In genomic region chr13:69641017-69641416, GRCm38 (mm10) we compare ENCODE assay signal across 23 mouse cellular contexts.
"Had no signal": no experiment of that assay in that cellular context is flagged by ENCODE, and none has a peak within 500 bp of the region (broad histone marks: within the 10 kb centered on the region; RNA-seq: fewer than 3 reads in every experiment).

No protein-coding gene starts in this region.

- H3K4me2 ChIP-seq: heart, embryonic 11.5 days; hindbrain, embryonic 12.5 days; hindbrain, embryonic 14.5 days; intestine, embryonic 15.5 days; limb, embryonic 12.5 days had no signal

- H3K9me3 ChIP-seq: hindbrain, embryonic 10.5 days; hindbrain, embryonic 12.5 days; intestine, embryonic 15.5 days; limb, embryonic 10.5 days; limb, embryonic 12.5 days had no signal

- ATAC-seq: forebrain, postnatal 0 days; hindbrain, embryonic 16.5 days; inflammation-experienced regulatory T-cells, adult 6 months; intestine, embryonic 15.5 days; intestine, postnatal 0 days had no signal

- H3K4me3 ChIP-seq: heart, adult 2 months; hindbrain, embryonic 10.5 days; hindbrain, embryonic 12.5 days; intestine, embryonic 15.5 days; layer of hippocampus, adult 2 months; left cerebral cortex, adult 2 months; limb, embryonic 10.5 days; limb, embryonic 12.5 days had no signal

- H3K27me3 ChIP-seq: hindbrain, embryonic 12.5 days; intestine, embryonic 15.5 days; limb, embryonic 12.5 days had no signal

- H3K9ac ChIP-seq: forebrain, postnatal 0 days; hindbrain, embryonic 12.5 days; hindbrain, embryonic 14.5 days; intestine, embryonic 15.5 days; limb, embryonic 12.5 days; liver, embryonic 14.5 days had no signal

- H3K4me1 ChIP-seq: hindbrain, embryonic 10.5 days; hindbrain, embryonic 12.5 days; intestine, embryonic 15.5 days; limb, embryonic 10.5 days; limb, embryonic 12.5 days had no signal

- H3K27ac ChIP-seq: heart, adult 2 months; hindbrain, embryonic 10.5 days; hindbrain, embryonic 12.5 days; hindbrain, embryonic 14.5 days; intestine, embryonic 15.5 days; layer of hippocampus, adult 2 months; left cerebral cortex, adult 2 months; limb, embryonic 10.5 days; limb, embryonic 12.5 days; liver, embryonic 14.5 days had no signal

- DNase-seq: forebrain, postnatal 0 days; gastrocnemius, postnatal 14 days; gastrocnemius, postnatal 36 days; kidney, adult 2 months; kidney, adult 9 months; kidney, postnatal 10 days; kidney, postnatal 25 days; kidney, postnatal 4 days; liver had no signal
